Mouse (Mus musculus): Measurements from ENCODE around the gene Abraxas2.

- TF ChIP-seq CTCF (IDR thresholded peaks at IDR 0.05; ENCODE audit: control insufficient read depth, insufficient read depth, insufficient read length) (no peak), USF1 (IDR thresholded peaks at IDR 0.05; ENCODE audit: low read depth) (no peak)
These were observed 21.3 kb downstream of the Abraxas2 start for GRCm38 (mm10) chr7:132880276-132880675.
